Mouse (Mus musculus): ENCODE results near the gene Tdrkh. TPM values are rescaled to one million over a fixed set of nuclear protein-coding genes. Genes with fewer than 3 reads are reported as not detected.
A peak's percentile ranks its signal among the peaks of the same experiment; 100 is the strongest.

Tdrkh gene
- polyA plus RNA-seq, 1 experiment = 0.44 TPM

DNA sequence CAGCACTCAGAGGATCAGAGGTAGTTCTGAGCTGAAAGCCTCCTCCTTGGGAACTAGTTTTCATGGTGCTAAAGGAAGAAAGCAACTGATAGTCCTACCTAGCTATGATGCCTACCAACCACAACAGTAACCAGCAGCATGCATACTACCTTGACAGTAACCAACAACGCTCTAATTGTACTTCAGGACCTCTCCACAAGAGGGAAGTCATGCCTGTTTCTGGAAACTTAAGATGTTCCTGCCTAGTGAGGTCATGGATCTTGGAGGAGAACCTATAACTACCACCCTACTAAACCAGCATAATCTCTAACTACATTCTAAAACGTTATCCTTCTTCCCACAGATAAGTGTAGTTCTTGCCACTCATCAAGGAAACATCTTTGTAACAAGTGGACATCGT, 28.1 kb downstream of the Tdrkh start:
- 37% methylated on average over 3 of the region's 3 CpGs for WGBS
- TF ChIP-seq POLR2A (IDR thresholded peaks at IDR 0.05; ENCODE audit: borderline replicate concordance, extremely low read depth, low read depth, low read length) = no peak
- TF ChIP-seq CTCF (IDR thresholded peaks at IDR 0.05; ENCODE audit: insufficient read depth, low read length) = 0 out of 2 replicates have a peak, but pooled peaks have one; percentile 6
- Histone ChIP-seq H3K4me3 (replicated peaks; ENCODE audit: extremely low read depth, low read depth, low read length) (no peak overlapping the region), H3K4me1 (ENCODE audit: control insufficient read depth, insufficient read depth, low read length) (no peaks in the 10 kb centered on the region)
- no peak for DNase-seq

DNA sequence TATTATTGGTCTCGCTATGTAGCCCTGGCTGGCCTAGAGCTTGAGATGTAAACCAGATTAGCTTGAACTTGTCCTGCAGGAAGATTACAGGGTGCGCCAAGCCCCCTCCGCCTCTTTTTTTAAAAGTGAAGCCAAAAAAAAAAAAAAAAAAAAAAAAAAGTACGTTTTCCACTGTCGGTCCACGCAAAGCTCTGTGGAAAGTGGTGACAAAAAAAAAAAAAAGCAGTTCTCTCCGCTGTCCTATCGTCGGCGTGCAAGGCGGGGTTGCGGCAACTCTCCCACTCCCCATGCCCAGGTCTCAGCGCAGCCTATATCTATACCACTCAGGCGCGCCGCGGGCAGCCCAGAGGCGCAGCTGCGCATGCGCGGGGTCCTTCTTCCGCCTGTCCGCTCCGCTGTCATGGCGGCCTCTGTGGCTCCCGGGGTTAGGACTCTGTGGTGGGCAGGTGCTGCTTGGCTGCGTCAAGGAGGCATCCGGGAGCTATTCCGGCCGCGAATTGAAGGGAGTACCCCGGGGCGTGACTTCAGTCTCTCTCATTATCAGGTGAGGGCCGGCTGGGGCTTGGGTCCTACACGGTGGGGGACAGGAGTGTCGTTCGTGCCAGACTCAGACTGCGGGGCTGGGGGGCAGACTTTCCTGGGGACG, 30.0 kb downstream of the Tdrkh start, which contains the start of gene Mrpl9:
Mrpl9 (plus strand) TSS at position 368 of the 646 bp plus-strand sequence.
- H3K4me1 ChIP-seq (ENCODE audit: control insufficient read depth, insufficient read depth, low read length) = no peaks in the 10 kb centered on the region
- peak; percentile 91 for TF ChIP-seq POLR2A (IDR thresholded peaks at IDR 0.05; ENCODE audit: borderline replicate concordance, extremely low read depth, low read depth, low read length)
- no peak for TF ChIP-seq CTCF (IDR thresholded peaks at IDR 0.05; ENCODE audit: insufficient read depth, low read length)
- WGBS = 1% methylated on average over 39 of the region's 39 CpGs
- DNase-seq = peak; percentile 89
- peak within 1 kb of the TSS; percentile 97 for H3K4me3 ChIP-seq (replicated peaks; ENCODE audit: extremely low read depth, low read depth, low read length)

- Histone ChIP-seq H3K4me3 (replicated peaks; ENCODE audit: extremely low read depth, low read depth, low read length) (peak within 1 kb of the TSS; percentile 97), H3K4me1 (ENCODE audit: control insufficient read depth, insufficient read depth, low read length) (no peaks in the 10 kb centered on the region)
- 1% methylated on average over 24 of the region's 24 CpGs for WGBS
- no peak for DNase-seq
- TF ChIP-seq CTCF (IDR thresholded peaks at IDR 0.05; ENCODE audit: insufficient read depth, low read length) (no peak), POLR2A (IDR thresholded peaks at IDR 0.05; ENCODE audit: borderline replicate concordance, extremely low read depth, low read depth, low read length) (no peak)
These were observed 30.5 kb downstream of the Tdrkh start, which contains the start of gene Oaz3 for GRCm38 (mm10) chr3:94443597-94443964. TSS of gene Oaz3 (minus strand) at chr3:94443915.

- DNase-seq = no peak
- TF ChIP-seq POLR2A (IDR thresholded peaks at IDR 0.05; ENCODE audit: borderline replicate concordance, extremely low read depth, low read depth, low read length) (no peak), CTCF (IDR thresholded peaks at IDR 0.05; ENCODE audit: insufficient read depth, low read length) (no peak)
- no peak overlapping the region for H3K4me3 ChIP-seq (replicated peaks; ENCODE audit: extremely low read depth, low read depth, low read length)
- whole genome bisulfite sequencing = 92% methylated on average over 2 of the region's 2 CpGs
- H3K4me1 ChIP-seq (ENCODE audit: control insufficient read depth, insufficient read depth, low read length) = no peaks in the 10 kb centered on the region
These were observed 36.3 kb downstream of the Tdrkh start for GRCm38 (mm10) chr3:94449377-94449776.

- peak; percentile 68 for DNase-seq
- H3K4me3 ChIP-seq (replicated peaks; ENCODE audit: extremely low read depth, low read depth, low read length) = no peak overlapping the region
- TF ChIP-seq CTCF (IDR thresholded peaks at IDR 0.05; ENCODE audit: insufficient read depth, low read length) (peak; percentile 62), POLR2A (IDR thresholded peaks at IDR 0.05; ENCODE audit: borderline replicate concordance, extremely low read depth, low read depth, low read length) (no peak)
- H3K4me1 ChIP-seq (ENCODE audit: control insufficient read depth, insufficient read depth, low read length) = no peaks in the 10 kb centered on the region
- WGBS = 3% methylated on average over 12 of the region's 12 CpGs
These were observed 43.5 kb downstream of the Tdrkh start for GRCm38 (mm10) chr3:94456529-94457000.

- 77% methylated on average over 3 of the region's 3 CpGs for WGBS
- no peak for TF ChIP-seq POLR2A (IDR thresholded peaks at IDR 0.05; ENCODE audit: borderline replicate concordance, extremely low read depth, low read depth, low read length)
- no peak for TF ChIP-seq CTCF (IDR thresholded peaks at IDR 0.05; ENCODE audit: insufficient read depth, low read length)
- Histone ChIP-seq H3K4me3 (replicated peaks; ENCODE audit: extremely low read depth, low read depth, low read length) (no peak overlapping the region), H3K4me1 (ENCODE audit: control insufficient read depth, insufficient read depth, low read length) (no peaks in the 10 kb centered on the region)
- DNase-seq = no peak
These were observed 44.0 kb downstream of the Tdrkh start for GRCm38 (mm10) chr3:94457055-94457454.

DNA sequence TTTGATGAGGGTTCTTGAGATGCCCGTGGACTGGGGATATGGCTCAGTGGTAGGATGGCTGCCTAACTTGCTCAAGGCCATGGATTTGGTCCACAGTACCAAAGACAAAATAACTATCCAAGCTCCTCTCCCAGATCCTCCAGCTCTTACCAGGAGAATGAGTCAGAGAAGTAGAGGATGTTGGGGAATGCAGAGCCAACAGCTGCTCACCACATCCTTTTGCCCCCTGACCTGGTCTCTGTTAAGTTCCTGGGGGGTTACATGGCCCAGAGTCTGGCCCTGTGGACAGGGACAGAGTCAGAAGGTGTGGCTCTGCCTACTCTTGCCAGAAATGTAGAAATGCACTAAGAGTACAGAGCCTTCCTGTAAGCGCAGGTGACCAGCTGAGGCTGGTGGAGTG, 46.8 kb downstream of the Tdrkh start:
- H3K4me3 ChIP-seq (replicated peaks; ENCODE audit: extremely low read depth, low read depth, low read length) = no peak overlapping the region
- 84% methylated on average over 2 of the region's 2 CpGs for WGBS
- TF ChIP-seq CTCF (IDR thresholded peaks at IDR 0.05; ENCODE audit: insufficient read depth, low read length) (no peak), POLR2A (IDR thresholded peaks at IDR 0.05; ENCODE audit: borderline replicate concordance, extremely low read depth, low read depth, low read length) (no peak)
- no peaks in the 10 kb centered on the region for H3K4me1 ChIP-seq (ENCODE audit: control insufficient read depth, insufficient read depth, low read length)
- DNase-seq = no peak

DNA sequence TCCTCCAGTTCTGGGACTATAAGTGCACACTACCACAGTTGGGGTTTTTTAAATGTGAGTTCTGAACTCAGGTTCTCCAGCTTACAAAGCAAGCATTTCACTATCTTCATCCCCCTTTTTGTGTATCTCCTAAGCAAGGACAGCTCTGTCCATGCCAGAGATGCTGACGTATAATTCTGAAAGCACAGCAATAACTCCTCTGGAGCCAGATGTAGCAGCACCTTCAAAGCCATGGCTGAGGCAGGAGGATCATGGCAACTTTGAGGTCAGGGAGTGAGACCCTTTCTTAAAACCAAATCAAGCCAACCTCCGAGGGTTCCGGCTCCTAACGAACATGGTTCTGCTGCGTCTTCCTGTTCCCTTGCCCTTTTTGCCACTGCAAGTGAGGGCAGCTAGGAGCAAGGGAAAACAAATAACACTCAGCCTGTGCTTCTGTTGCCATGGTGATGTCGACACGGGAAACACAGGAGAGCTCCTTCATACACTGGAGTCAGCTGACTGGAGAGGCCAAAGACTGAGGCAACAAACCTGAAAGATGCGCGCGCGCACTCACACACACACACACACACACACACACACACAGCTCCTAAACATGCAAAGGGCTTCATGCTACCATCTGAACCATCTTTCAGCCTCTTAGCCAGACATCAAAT, 51.0 kb downstream of the Tdrkh start:
- peak; percentile 43 for DNase-seq
- no peaks in the 10 kb centered on the region for H3K4me1 ChIP-seq (ENCODE audit: control insufficient read depth, insufficient read depth, low read length)
- WGBS = 46% methylated on average over 11 of the region's 11 CpGs
- H3K4me3 ChIP-seq (replicated peaks; ENCODE audit: extremely low read depth, low read depth, low read length) = no peak overlapping the region
- TF ChIP-seq POLR2A (IDR thresholded peaks at IDR 0.05; ENCODE audit: borderline replicate concordance, extremely low read depth, low read depth, low read length) (0 out of 2 replicates have a peak, but pooled peaks have one; percentile 15), CTCF (IDR thresholded peaks at IDR 0.05; ENCODE audit: insufficient read depth, low read length) (no peak)

- H3K4me3 ChIP-seq (replicated peaks; ENCODE audit: extremely low read depth, low read depth, low read length) = no peak overlapping the region
- 81% methylated on average over 13 of the region's 13 CpGs for WGBS
- DNase-seq = no peak
- H3K4me1 ChIP-seq (ENCODE audit: control insufficient read depth, insufficient read depth, low read length) = no peaks in the 10 kb centered on the region
- no peak for TF ChIP-seq POLR2A (IDR thresholded peaks at IDR 0.05; ENCODE audit: borderline replicate concordance, extremely low read depth, low read depth, low read length)
- no peak for TF ChIP-seq CTCF (IDR thresholded peaks at IDR 0.05; ENCODE audit: insufficient read depth, low read length)
These were observed 52.8 kb downstream of the Tdrkh start for GRCm38 (mm10) chr3:94465632-94466430.
